Mouse (Mus musculus) intestine, embryonic 16.5 days (tissue): ENCODE measurements around the gene Amigo3. TPM values are rescaled to one million over a fixed set of nuclear protein-coding genes. Genes with fewer than 3 reads are reported as not detected.

Source experiments
- ATAC-seq: fragments of 200-750 bp; cut with Nextera tagmentation; 2 replicates; pipeline ENCODE4 v1.8.0; 2017; ENCODE audit warnings: moderate TSS enrichment, moderate library complexity
- H3K27ac ChIP-seq: fragments of 300-500 bp; sonication (generic); 2 replicates; pipeline ENCODE4 v1.5.1; 2014; ENCODE audit warnings: mild to moderate bottlenecking, low read length
- H3K27me3 ChIP-seq: fragments of 300-500 bp; sonication (generic); replicated peaks from 2 replicates; pipeline ENCODE4 v1.6.1; 2014; ENCODE audit warnings: low read length, control low read depth, mixed read lengths; ENCODE audit not compliant: control insufficient read depth, insufficient read depth
- H3K36me3 ChIP-seq: fragments of 300-500 bp; sonication (generic); 2 replicates; pipeline ENCODE4 v1.6.1; 2014; ENCODE audit warnings: low read length, control low read depth; ENCODE audit not compliant: control insufficient read depth, insufficient read depth
- H3K4me1 ChIP-seq: fragments of 300-500 bp; sonication (generic); 2 replicates; pipeline ENCODE4 v1.6.1; 2014; ENCODE audit warnings: low read length, control low read depth, mixed read lengths; ENCODE audit not compliant: control insufficient read depth, insufficient read depth
- H3K4me2 ChIP-seq: fragments of 300-500 bp; sonication (generic); 2 replicates; pipeline ENCODE4 v1.6.1; 2014; ENCODE audit warnings: low read depth, low read length, control low read depth
- H3K4me3 ChIP-seq: fragments of 300-500 bp; sonication (generic); 2 replicates; pipeline ENCODE4 v1.5.1; 2014; ENCODE audit warnings: mild to moderate bottlenecking, low read length
- H3K9ac ChIP-seq: fragments of 300-500 bp; sonication (generic); 2 replicates; pipeline ENCODE4 v1.6.1; 2014; ENCODE audit warnings: low read depth, low read length
- H3K9me3 ChIP-seq: fragments of 300-500 bp; sonication (generic); 2 replicates; pipeline ENCODE4 v1.6.1; 2016; ENCODE audit warnings: low read length, control low read depth; ENCODE audit not compliant: control insufficient read depth
- WGBS: fragments of 180-500 bp; shearing (Covaris S2); extraction: QIAGEN DNeasy Blood & Tissue Kit; methylation state at CpG from one replicate; pipeline ENCODE4 v1.1.7; 2014; 5-methylcytosine and 5-hydroxymethylcytosine counted together
- polyA plus RNA-seq: library from polyadenylated mRNA; unstranded; fragments of >200 nt; fragmentation: Nextera tagmentation; extraction: Ambion mirVana; gene quantifications from 2 replicates; pipeline ENCODE4 v1.2.1, GENCODE M21; 2015

Amigo3 gene
- polyA plus RNA-seq, 1 experiment from 2014 or later, result 3.2 TPM

DNA sequence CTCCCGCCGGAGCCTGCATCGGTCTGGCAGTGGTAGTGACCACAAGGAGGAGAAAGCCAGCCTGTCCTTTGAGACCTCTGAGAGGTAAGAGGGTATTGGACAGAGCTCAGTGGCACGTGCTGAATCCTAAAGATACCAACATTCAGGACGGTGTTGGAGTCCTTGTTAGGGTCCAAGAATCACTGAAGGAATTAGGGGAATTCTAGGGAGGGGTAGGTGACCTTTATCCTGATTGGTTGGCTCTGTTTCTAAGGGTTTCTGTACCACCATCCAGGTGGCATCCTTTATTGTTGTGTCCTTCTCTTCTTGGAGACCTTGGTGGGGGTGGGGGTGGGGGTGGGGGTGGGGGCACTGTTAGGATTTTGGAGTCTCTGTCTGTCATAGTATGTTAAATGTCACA lies 20.8 kb upstream of the Amigo3 start:
- Histone ChIP-seq H3K4me1 (no peaks in the 10 kb centered on the region), H3K4me3 (no peak overlapping the region), H3K9ac (no peak overlapping the region), H3K27me3 (no peaks in the 10 kb centered on the region), H3K36me3 (peaks cover 10% of the 10 kb centered on the region), H3K9me3 (no peaks in the 10 kb centered on the region), H3K27ac (no peak overlapping the region), H3K4me2 (no peak overlapping the region)
- ATAC-seq, result no peak
- 91% methylated on average over 5 of the region's 5 CpGs for WGBS

DNA sequence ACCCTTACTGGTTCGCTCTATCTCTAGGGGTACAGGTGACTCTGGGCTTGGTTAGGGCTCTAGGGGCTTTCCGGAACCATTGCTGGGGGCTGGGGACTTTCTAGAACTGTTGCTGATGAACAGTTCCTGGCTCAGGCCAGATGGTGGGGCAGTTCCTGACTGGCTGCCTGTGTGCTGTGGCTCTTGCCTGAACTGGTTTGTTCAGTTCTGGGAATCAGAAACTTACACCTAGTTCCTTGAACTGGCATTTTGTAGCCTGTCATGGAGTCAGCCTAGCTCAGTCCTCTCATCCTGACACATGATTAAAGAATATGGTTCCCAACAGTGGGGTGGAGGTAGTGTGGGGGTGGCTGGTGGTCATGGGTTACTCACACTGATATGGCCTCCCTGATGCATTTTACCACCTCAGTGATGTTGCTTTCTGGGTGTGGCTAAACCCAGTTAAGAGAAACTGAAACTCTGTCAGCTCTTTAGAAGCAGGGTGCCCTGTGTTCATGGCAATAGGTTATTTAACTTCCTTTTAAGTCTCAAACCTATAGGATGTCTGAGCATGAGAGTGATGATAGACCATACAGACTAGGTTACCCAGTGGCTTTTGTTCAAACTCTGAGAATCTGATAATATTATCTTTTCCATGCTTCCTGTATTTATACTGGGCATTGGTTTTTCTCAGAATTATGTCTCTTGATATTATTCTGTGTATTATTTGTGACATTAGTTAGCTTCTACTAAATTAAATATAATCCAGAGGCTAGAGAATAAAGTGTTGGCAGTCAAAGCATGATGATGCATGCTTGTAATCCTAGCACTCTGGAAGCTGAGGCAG lies 17.4 kb upstream of the Amigo3 start:
- H3K27ac ChIP-seq, result no peak overlapping the region
- 96% methylated on average over 2 of the region's 2 CpGs for whole genome bisulfite sequencing

DNA sequence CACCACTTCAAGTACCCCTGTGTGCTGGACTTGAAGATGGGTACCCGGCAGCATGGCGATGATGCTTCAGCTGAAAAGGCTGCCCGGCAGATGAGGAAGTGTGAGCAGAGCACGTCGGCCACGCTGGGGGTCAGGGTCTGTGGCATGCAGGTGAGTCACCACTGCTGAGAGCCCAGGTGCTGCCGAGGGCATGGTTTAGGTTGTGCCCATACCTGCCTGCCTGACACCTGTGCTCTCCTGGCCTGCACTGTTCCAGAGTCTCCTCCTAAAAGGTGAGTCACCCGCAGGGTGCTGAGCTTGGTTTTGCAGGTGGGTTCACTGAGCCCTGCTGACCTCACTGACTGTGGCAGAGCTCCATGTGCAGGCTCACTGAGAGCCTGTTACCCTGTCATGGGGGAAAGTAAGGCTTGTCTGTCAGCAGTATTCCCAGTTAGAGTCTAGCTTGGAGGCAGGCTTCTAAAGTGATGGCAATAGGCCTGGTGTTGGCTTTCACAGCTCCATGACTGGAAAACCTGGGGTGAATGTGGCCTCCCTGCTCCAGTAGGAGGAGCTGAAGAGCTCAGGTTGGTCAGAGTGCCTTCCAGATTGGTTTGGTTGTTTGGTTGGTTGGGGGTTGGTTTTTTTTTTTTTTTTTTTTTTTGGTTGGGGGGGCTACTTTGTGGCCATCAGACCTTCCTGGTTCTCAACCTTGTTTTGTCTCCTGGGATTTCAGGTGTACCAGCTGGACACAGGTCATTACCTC lies 8.0 kb upstream of the Amigo3 start:
- H3K36me3 ChIP-seq, result 0 out of 2 replicates have a peak, but pooled peaks cover 9% of the 10 kb centered on the region
- no peak overlapping the region for H3K27ac ChIP-seq
- WGBS, result 98% methylated on average over 8 of the region's 8 CpGs
- ATAC-seq, result no peak
- no peak overlapping the region for H3K9ac ChIP-seq
- H3K4me3 ChIP-seq, result no peak overlapping the region
- no peaks in the 10 kb centered on the region for H3K27me3 ChIP-seq
- H3K9me3 ChIP-seq, result no peaks in the 10 kb centered on the region
- H3K4me2 ChIP-seq, result no peak overlapping the region
- peaks cover 17% of the 10 kb centered on the region for H3K4me1 ChIP-seq

More for the DNA sequence above, 17.4 kb upstream of the Amigo3 start:
- peak; percentile 76 for ATAC-seq
- Histone ChIP-seq H3K4me2 (no peak overlapping the region), H3K36me3 (peaks cover 3% of the 10 kb centered on the region; the same call in 1 of the 2 replicates), H3K4me1 (no peaks in the 10 kb centered on the region), H3K9me3 (no peaks in the 10 kb centered on the region), H3K4me3 (no peak overlapping the region), H3K27me3 (no peaks in the 10 kb centered on the region), H3K9ac (no peak overlapping the region)

DNA sequence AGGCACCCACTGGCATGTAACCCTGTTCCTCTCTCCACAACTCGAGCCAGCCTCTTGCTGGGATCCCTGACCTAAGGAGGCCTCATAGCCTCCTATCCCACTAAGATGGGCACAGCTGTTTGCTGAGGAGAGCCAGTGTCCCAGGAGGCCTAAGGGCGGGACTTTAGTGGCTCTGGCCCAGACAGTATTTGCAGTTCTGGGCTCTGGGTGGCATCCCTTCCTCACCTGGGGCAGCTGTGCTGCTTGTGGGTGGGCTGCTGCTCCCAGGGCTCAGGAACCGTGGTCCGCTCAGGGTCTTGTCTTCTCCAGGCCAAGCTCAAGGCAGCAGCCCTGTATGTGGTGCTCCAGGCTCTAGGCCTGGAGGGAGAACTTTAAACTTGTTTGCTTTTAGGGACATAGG lies 6.4 kb upstream of the Amigo3 start:
- peaks cover 16% of the 10 kb centered on the region; the same call in 1 of the 2 replicates for H3K36me3 ChIP-seq
- no peak for ATAC-seq
- H3K4me3 ChIP-seq, result no peak overlapping the region
- no peak overlapping the region for H3K9ac ChIP-seq
- H3K4me2 ChIP-seq, result no peak overlapping the region
- no peaks in the 10 kb centered on the region for H3K9me3 ChIP-seq
- 95% methylated on average over 4 of the region's 4 CpGs for WGBS
- peaks cover 25% of the 10 kb centered on the region for H3K4me1 ChIP-seq
- no peak overlapping the region for H3K27ac ChIP-seq
- no peaks in the 10 kb centered on the region for H3K27me3 ChIP-seq

DNA sequence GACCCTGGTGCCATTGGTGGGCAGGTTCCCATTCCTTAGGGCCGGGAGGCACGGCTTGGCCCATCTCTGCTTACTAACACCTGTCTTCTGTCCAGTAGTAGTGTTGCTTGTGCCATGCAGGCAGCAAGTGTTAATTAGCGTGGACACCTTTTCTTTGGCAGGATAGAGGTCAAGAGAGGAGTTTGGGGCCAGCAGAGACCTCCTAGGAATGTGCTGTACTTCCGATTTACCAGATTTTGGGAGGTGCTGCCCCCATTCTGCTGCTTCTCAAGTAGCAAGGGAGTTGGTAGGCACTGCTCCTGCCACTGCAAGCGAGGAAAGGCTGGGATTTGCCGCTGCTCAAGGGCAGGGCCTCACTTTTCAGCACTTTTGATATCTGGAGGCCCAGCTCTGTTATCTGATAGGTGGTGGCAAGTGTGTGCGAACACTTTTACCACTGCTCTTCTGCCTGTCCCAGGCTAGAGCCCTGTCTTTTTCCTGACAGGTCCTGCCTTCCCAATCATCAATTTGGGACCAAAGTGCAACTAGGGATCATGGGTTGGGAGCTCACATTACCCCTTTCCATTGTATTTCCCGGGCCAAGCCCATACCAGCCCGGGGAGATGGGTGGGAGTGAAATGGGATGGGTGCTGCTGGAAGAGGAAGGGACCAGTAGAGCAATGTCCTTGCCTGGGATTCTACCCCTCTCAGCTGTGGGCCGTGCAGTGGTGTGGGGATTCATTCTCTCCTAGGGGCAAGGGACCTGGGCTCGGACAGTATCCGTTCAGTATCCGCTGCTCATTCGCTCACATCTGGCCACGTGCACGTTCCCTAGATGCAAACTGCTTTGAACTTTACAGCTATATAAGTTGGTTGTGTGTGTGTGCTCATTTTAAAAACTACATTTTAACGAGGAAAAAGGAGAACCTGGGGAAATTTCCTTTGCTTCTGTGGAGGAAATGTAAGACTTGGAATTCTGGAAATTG lies 5.1 kb upstream of the Amigo3 start:
- H3K27ac ChIP-seq, result peak overlapping the region; percentile 87
- H3K4me2 ChIP-seq, result peak overlapping the region; percentile 84
- H3K4me1 ChIP-seq, result peaks cover 34% of the 10 kb centered on the region
- no peaks in the 10 kb centered on the region for H3K27me3 ChIP-seq
- H3K4me3 ChIP-seq, result peak overlapping the region; percentile 86
- peaks cover 20% of the 10 kb centered on the region; the same call in 1 of the 2 replicates for H3K36me3 ChIP-seq
- H3K9ac ChIP-seq, result peak overlapping the region; percentile 67
- 44% methylated on average over 17 of the region's 17 CpGs for WGBS
- no peak for ATAC-seq
- H3K9me3 ChIP-seq, result no peaks in the 10 kb centered on the region

DNA sequence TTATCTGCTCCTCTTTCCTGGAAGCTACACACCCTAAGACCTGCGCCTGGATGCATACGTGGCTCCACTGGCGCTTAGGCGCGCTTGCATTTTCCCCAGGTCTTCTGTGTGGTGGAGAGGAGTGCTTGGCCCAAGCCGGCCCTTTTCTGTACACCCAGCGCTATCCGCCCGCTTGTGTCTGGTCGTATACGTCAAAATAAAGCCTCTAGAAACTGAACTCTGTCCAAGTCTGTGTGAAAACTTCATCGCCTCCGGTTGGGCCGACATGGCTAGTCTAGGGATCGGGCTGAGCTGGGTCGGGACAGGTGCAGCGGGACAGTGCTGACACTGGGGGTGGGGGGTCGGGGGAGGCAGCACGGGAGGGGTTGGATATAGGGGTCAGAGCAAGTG lies 4.4 kb upstream of the Amigo3 start:
- WGBS, result 1% methylated on average over 19 of the region's 19 CpGs
- peak; percentile 11 for ATAC-seq
- Histone ChIP-seq H3K4me1 (peaks cover 40% of the 10 kb centered on the region), H3K27ac (peak overlapping the region; percentile 87), H3K9ac (peak overlapping the region; percentile 67), H3K4me2 (peak overlapping the region; percentile 84), H3K9me3 (no peaks in the 10 kb centered on the region), H3K4me3 (peak overlapping the region; percentile 86), H3K36me3 (peaks cover 20% of the 10 kb centered on the region; the same call in 1 of the 2 replicates), H3K27me3 (no peaks in the 10 kb centered on the region)

DNA sequence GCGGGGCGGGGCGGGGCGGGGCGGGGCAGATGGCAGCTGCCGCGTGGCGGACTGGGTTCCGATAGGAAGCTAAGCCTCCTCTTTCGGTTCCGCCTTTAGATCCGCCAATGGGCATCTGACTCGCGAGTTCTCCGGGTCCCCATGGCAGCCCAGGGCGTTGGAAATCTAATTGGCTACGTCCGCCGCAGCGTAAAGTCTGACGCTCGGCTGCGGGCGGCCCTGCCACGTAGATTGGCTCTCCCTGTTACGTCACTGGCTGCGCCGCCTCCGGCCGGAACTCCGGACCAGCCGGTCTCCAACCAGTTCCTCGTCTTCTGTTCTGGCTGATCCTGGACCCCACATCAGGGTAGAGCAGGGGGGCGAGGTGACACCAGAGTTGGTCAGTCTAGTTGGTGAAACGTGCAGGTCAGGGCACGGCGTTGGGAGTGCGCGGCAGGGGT lies 3.9 kb upstream of the Amigo3 start, which contains the start of gene Gmppb:
Gmppb (plus strand) TSS at position 227 of the 440 bp plus-strand sequence.
- peak within 1 kb of the TSS; percentile 93 for H3K27ac ChIP-seq
- peak; percentile 91 for ATAC-seq
- H3K27me3 ChIP-seq, result no peaks in the 10 kb centered on the region
- peak within 1 kb of the TSS; percentile 82 for H3K9ac ChIP-seq
- H3K4me3 ChIP-seq, result peak within 1 kb of the TSS; percentile 86
- peak within 1 kb of the TSS; percentile 84 for H3K4me2 ChIP-seq
- 0% methylated on average over 39 of the region's 39 CpGs for WGBS
- H3K9me3 ChIP-seq, result no peaks in the 10 kb centered on the region
- peaks cover 20% of the 10 kb centered on the region; the same call in 1 of the 2 replicates for H3K36me3 ChIP-seq
- H3K4me1 ChIP-seq, result peaks cover 42% of the 10 kb centered on the region

DNA sequence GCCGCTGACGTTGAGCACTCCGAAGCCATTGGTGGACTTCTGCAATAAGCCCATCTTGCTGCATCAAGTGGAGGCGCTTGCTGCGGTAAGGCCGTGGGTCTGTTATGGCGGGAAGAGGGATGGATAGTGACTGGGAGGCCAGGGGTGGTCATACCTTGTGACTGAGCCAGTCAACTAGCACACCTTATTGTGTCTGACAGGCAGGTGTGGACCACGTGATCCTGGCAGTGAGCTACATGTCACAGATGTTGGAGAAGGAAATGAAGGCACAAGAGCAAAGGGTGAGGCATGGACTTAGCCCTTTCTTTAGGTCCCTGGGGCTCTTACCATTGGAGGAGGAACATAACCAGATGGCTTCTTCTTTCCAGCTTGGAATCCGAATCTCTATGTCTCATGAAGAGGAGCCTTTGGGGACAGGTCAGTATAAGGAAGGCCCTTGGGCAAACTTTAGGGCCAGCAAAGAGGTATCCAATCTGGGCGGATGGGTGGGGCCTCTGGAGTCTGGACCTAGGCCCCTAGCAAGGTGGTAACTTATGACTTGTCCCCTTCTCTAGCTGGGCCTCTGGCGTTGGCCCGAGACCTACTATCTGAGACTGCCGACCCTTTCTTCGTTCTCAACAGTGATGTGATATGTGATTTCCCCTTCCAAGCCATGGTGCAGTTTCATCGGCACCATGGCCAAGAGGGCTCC lies 3.3 kb upstream of the Amigo3 start:
- Histone ChIP-seq H3K4me1 (peaks cover 45% of the 10 kb centered on the region), H3K9me3 (no peaks in the 10 kb centered on the region), H3K27me3 (no peaks in the 10 kb centered on the region), H3K4me3 (peak overlapping the region; percentile 86), H3K27ac (peak overlapping the region; percentile 93), H3K36me3 (peaks cover 22% of the 10 kb centered on the region; the same call in 1 of the 2 replicates), H3K4me2 (peak overlapping the region; percentile 81), H3K9ac (peak overlapping the region; percentile 82)
- 37% methylated on average over 15 of the region's 15 CpGs for WGBS
- ATAC-seq, result peak; percentile 73
